Mouse (Mus musculus) liver, postnatal 0 days (tissue): ENCODE results near the gene Faah.

ENCODE experiments used
- CTCF ChIP-seq: sonication (generic); IDR thresholded peaks from 2 replicates; pipeline ENCODE4 v1.5.1; 2016; ENCODE audit warnings: antibody characterized with exemption, low read depth
- EP300 ChIP-seq: IDR thresholded peaks from 2 replicates; pipeline ENCODE4 v1.6.1; 2016; ENCODE audit warnings: antibody characterized with exemption, low read depth, mild to moderate bottlenecking

DNA sequence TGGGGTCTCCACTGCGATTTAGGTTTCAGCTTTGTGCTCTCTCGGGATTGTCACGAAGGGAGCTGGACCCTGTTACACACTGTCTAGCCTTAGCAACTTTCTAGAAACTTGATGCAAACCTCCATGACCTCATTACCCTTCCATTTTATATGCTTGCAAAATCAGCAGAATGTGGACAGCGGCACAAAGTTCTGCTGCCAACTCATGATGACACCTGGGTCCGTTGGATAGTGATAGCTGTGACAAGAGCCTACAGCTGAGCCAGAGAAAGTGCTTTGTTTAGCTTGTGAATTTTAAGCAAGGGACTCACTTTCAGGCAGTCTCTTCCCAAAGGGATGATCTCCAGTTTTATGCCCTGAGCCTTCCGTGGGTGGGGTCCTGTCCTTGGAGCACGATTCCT, 28.3 kb downstream of the Faah start:
- TF ChIP-seq CTCF (no peak), EP300 (no peak)
